Mouse (Mus musculus) liver, postnatal 0 days (tissue): ENCODE data around the gene Slc25a22.

ENCODE experiments used
- CTCF ChIP-seq: sonication (generic); IDR thresholded peaks from 2 replicates; pipeline ENCODE4 v1.5.1; 2016; ENCODE audit warnings: antibody characterized with exemption, low read depth
- EP300 ChIP-seq: IDR thresholded peaks from 2 replicates; pipeline ENCODE4 v1.6.1; 2016; ENCODE audit warnings: antibody characterized with exemption, low read depth, mild to moderate bottlenecking

- no peak for TF ChIP-seq CTCF
- no peak for TF ChIP-seq EP300
These were observed 3.8 kb upstream of the Slc25a22 start for GRCm38 (mm10) chr7:141441460-141441859.
